24 mouse cellular contexts compared by ENCODE assay signal in the genomic region with DNA sequence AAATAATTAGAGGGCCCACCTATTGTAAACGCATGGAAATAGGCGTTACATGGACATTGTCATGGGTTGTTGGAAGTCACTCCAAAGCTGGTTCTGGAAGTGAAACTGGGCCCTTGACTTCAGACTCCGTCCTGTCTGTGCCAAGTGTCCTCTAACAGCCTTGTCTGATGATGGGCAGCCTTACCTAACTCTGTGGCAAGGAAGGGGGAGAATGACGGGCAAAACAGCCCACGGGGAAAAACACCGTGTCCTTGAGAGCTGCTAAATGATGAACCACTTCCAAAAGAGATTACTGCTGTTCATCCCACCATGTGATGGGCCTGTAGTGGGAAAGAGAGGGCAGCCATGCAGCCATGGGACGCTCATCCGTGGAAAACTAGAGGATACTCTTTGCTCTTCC. TPM values are rescaled to one million over a fixed set of nuclear protein-coding genes. Genes with fewer than 3 reads are reported as not detected.
A peak's percentile ranks its signal among the peaks of the same experiment; 100 is the strongest.
DNase-seq lines count a peak whose midpoint lies in the region; ATAC-seq and TF ChIP-seq lines count a peak whose summit lies in the region.
"Had no signal": no experiment of that assay in that cellular context is flagged by ENCODE, and none has a peak within 500 bp of the region (broad histone marks: within the 10 kb centered on the region; RNA-seq: fewer than 3 reads in every experiment).

No protein-coding gene starts in this region.

- H3K9ac ChIP-seq in forebrain, postnatal 0 days = no peak overlapping the region
- H3K9ac ChIP-seq: forebrain, embryonic 13.5 days; heart, embryonic 12.5 days; heart, embryonic 15.5 days; hindbrain, embryonic 13.5 days; intestine, embryonic 15.5 days had no signal

- no peaks in the 10 kb centered on the region for H3K9me3 ChIP-seq in forebrain, postnatal 0 days (ENCODE audit: low read length)
- H3K9me3 ChIP-seq: forebrain, embryonic 10.5 days; forebrain, embryonic 13.5 days; heart, embryonic 12.5 days; heart, embryonic 15.5 days; hindbrain, embryonic 10.5 days; hindbrain, embryonic 13.5 days; intestine, embryonic 15.5 days had no signal

- intact Hi-C loops in gastrocnemius, adult 2 months (cut with DNase I) = loop anchor here (2.0 kb wide), 1 partner anchor 25 kb away; no protein-coding TSS in a partner anchor

- no peak overlapping the region for H3K4me3 ChIP-seq in gastrocnemius, adult 2 months
- H3K4me3 ChIP-seq in forebrain, postnatal 0 days (ENCODE audit: low read depth, low read length) = no peak overlapping the region
- H3K4me3 ChIP-seq: forebrain, embryonic 10.5 days; forebrain, embryonic 13.5 days; heart, embryonic 12.5 days; heart, embryonic 15.5 days; hindbrain, embryonic 10.5 days; hindbrain, embryonic 13.5 days; intestine, embryonic 15.5 days had no signal

- H3K36me3 ChIP-seq in forebrain, postnatal 0 days (ENCODE audit: insufficient read depth) = no peaks in the 10 kb centered on the region
- H3K36me3 ChIP-seq: forebrain, embryonic 10.5 days; heart, embryonic 12.5 days; heart, embryonic 15.5 days; hindbrain, embryonic 10.5 days; hindbrain, embryonic 13.5 days; intestine, embryonic 15.5 days had no signal

- WGBS in forebrain, postnatal 0 days = 90% methylated on average over 8 of the region's 8 CpGs

- no peak for DNase-seq in gastrocnemius, adult 2 months
- DNase-seq in gastrocnemius, adult 18-20 months (ENCODE audit: low spot score) = no peak
- DNase-seq in layer of hippocampus, adult 11-12 months (ENCODE audit: low spot score) = peak; percentile 16
- no peak for DNase-seq in layer of hippocampus, adult 8-10 months (ENCODE audit: low spot score in 2 of 2)
- peak; percentile 32 for DNase-seq in ovary, postnatal 36 days (ENCODE audit: low spot score)
- DNase-seq in ovary, postnatal 10 days (ENCODE audit: low spot score) = no peak
- peak; percentile 37 for DNase-seq in skeletal muscle tissue, adult 2 months (ENCODE audit: low read depth, low spot score)
- no peak for DNase-seq in forebrain, postnatal 0 days
- DNase-seq: adrenal gland, postnatal 36 days; cerebellum, adult 18-20 months; cerebellum, adult 9-10 months; cerebellum, postnatal 14 days; gastrocnemius, postnatal 14 days; heart, postnatal 10 days; heart, postnatal 36 days had no signal

- H3K4me1 ChIP-seq in forebrain, postnatal 0 days (ENCODE audit: insufficient read depth) = no peaks in the 10 kb centered on the region
- H3K4me1 ChIP-seq: forebrain, embryonic 13.5 days; hindbrain, embryonic 10.5 days; hindbrain, embryonic 13.5 days had no signal

- TF ChIP-seq CTCF in gastrocnemius, adult 2 months (IDR thresholded peaks at IDR 0.05) = no peak
- no peak for TF ChIP-seq CTCF in forebrain, postnatal 0 days (IDR thresholded peaks at IDR 0.05; ENCODE audit: low read depth)

- no peaks in the 10 kb centered on the region for H3K27me3 ChIP-seq in forebrain, postnatal 0 days (ENCODE audit: insufficient read depth, low read length)
- H3K27me3 ChIP-seq: forebrain, embryonic 13.5 days; heart, embryonic 12.5 days; heart, embryonic 15.5 days; hindbrain, embryonic 13.5 days; intestine, embryonic 15.5 days had no signal

- peak overlapping the region; percentile 86 for H3K27ac ChIP-seq in gastrocnemius, adult 2 months
- no peak overlapping the region for H3K27ac ChIP-seq in forebrain, postnatal 0 days (ENCODE audit: low read depth, low read length)
- H3K27ac ChIP-seq: forebrain, embryonic 10.5 days; forebrain, embryonic 13.5 days; heart, embryonic 15.5 days; hindbrain, embryonic 10.5 days; hindbrain, embryonic 13.5 days; intestine, embryonic 15.5 days had no signal

- ATAC-seq in forebrain, postnatal 0 days = no peak
- ATAC-seq: activated CD4-positive, CD25-positive, alpha-beta regulatory T cell, adult 4 months; forebrain, embryonic 13.5 days; hindbrain, embryonic 16.5 days; intestine, embryonic 15.5 days had no signal

- H3K4me2 ChIP-seq in forebrain, postnatal 0 days (ENCODE audit: low read depth) = no peak overlapping the region
- H3K4me2 ChIP-seq: forebrain, embryonic 13.5 days; heart, embryonic 15.5 days; hindbrain, embryonic 13.5 days; intestine, embryonic 15.5 days had no signal

RNA-seq across cellular contexts. Expression of gene Nrip1, which starts 34.6 kb away (rescaled TPM):
- total RNA-seq in gastrocnemius, adult 2 months (2021) = 10 to 100 TPM; 38.7 to 38.9 TPM
- 10 to 100 TPM; 32.8 to 45.6 TPM for total RNA-seq in gastrocnemius, adult 18-20 months (2021)
- total RNA-seq in layer of hippocampus, adult 8-10 months (2022) = 10 to 100 TPM; 49.2 to 56.7 (median 50.9) TPM
- 31.0 and 40.9 TPM in 2 replicates for total RNA-seq in forebrain, postnatal 0 days (2014; rRNA removed)
- 30.0 and 34.8 TPM in 2 replicates for polyA plus RNA-seq in forebrain, postnatal 0 days (2015; fragmentation: Nextera tagmentation; extraction: Ambion mirVana)

Comparison
In these comparisons a context has a peak if more than half of its experiments do, and no peak if none do; other contexts are left out.
1. DNase-seq: peak in layer of hippocampus, adult 11-12 months (single experiment), ovary, postnatal 36 days (single experiment) and skeletal muscle tissue, adult 2 months (single experiment); none in gastrocnemius, adult 2 months (single experiment), gastrocnemius, adult 18-20 months (single experiment), layer of hippocampus, adult 8-10 months (0 of 2), ovary, postnatal 10 days (single experiment) and forebrain, postnatal 0 days (single experiment).